Mouse (Mus musculus): ENCODE results near the gene Eif2ak4. TPM values are rescaled to one million over a fixed set of nuclear protein-coding genes. Genes with fewer than 3 reads are reported as not detected.

Eif2ak4 gene
- polyA plus RNA-seq, 1 experiment from 2014 or later, result 10.4 TPM

- H3K27ac ChIP-seq (ENCODE audit: low read depth, low read length), result no peak overlapping the region
- H3K9me3 ChIP-seq (ENCODE audit: control insufficient read depth, low read length), result no peaks in the 10 kb centered on the region
- H3K36me3 ChIP-seq (ENCODE audit: control insufficient read depth, insufficient read depth, low read length), result peaks cover 38% of the 10 kb centered on the region
- H3K27me3 ChIP-seq (ENCODE audit: control insufficient read depth, insufficient read depth, low read length), result no peaks in the 10 kb centered on the region
- no peak overlapping the region for H3K4me2 ChIP-seq (ENCODE audit: low read depth, low read length)
- no peak overlapping the region for H3K4me3 ChIP-seq (ENCODE audit: low read depth, low read length)
- no peak overlapping the region for H3K9ac ChIP-seq (replicated peaks; ENCODE audit: low read depth, low read length)
- no peak for ATAC-seq (ENCODE audit: low read depth)
- H3K4me1 ChIP-seq (ENCODE audit: control insufficient read depth, insufficient read depth, low read length), result no peaks in the 10 kb centered on the region
These were observed 79.9 kb downstream of the Eif2ak4 start for GRCm38 (mm10) chr2:118468354-118468753.

DNA sequence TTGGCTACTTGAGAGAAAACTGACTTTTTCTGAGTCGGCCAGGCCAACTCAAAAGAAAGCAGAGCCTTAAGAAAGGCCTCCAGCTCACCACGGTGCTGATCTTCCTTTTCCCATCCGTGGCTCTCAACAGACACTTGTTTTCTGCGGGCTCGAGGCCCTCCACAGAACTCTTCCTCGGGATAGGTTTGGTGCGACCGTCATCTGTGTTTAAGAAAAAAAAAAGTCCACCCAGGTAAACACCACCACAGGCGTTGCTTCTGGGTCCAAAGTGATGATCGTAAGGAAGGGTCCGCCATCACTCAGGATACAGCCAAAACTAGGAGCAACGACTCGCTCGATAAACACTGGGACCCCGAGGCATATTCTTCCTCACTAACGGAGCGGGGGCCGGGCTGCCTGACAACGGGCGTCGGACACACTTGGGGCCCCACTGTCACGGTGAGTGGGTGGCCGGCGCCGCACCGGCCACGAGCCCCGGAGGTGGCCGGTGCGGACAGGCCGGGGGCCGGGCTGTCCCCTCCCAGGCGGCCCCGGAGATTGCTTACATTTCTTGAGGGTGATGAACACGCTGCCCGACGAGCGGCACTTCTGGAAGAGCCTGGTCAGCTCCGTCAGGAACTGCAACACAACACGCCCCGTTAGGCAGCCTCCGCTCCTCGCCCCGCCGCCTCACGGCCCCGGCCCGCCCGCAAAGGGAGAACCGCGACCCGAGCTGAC, 90.6 kb downstream of the Eif2ak4 start:
- ATAC-seq (ENCODE audit: low read depth), result no peak; the same call in none of the 2 replicates
- no peaks in the 10 kb centered on the region for H3K9me3 ChIP-seq (ENCODE audit: control insufficient read depth, low read length)
- no peaks in the 10 kb centered on the region for H3K27me3 ChIP-seq (ENCODE audit: control insufficient read depth, insufficient read depth, low read length)
- peaks cover 11% of the 10 kb centered on the region for H3K4me1 ChIP-seq (ENCODE audit: control insufficient read depth, insufficient read depth, low read length)
- peak overlapping the region; percentile 91 for H3K4me3 ChIP-seq (ENCODE audit: low read depth, low read length)
- peaks cover 25% of the 10 kb centered on the region for H3K36me3 ChIP-seq (ENCODE audit: control insufficient read depth, insufficient read depth, low read length)
- H3K27ac ChIP-seq (ENCODE audit: low read depth, low read length), result peak overlapping the region; percentile 84
- peak overlapping the region; percentile 86 for H3K4me2 ChIP-seq (ENCODE audit: low read depth, low read length)
- H3K9ac ChIP-seq (replicated peaks; ENCODE audit: low read depth, low read length), result peak overlapping the region; percentile 81
- WGBS, result 4% methylated on average over 51 of the region's 52 CpGs

DNA sequence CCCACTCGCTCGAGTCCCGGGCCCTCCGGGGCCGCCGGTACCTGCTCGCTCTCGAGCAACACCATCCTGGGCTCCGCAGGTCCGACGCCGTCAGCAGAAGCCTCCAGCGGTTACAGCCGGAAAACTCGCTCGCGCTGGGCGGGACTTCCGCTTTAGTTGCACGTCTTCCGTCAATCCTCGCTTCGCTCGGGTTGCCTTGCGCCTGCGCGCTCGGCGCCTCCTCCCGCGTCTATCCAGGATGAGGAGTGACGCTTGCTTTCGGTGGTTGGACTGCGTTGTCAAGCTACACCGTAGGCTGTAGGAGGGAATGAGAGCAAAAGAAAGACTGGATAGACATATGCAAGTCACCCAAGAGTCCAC, 91.1 kb downstream of the Eif2ak4 start, which contains the start of gene Srp14:
TSS of gene Srp14 (minus strand) at position 162 of the 360 bp plus-strand sequence.
- peak within 1 kb of the TSS; percentile 86 for H3K4me2 ChIP-seq (ENCODE audit: low read depth, low read length)
- H3K4me1 ChIP-seq (ENCODE audit: control insufficient read depth, insufficient read depth, low read length), result peaks cover 11% of the 10 kb centered on the region
- H3K27ac ChIP-seq (ENCODE audit: low read depth, low read length), result peak within 1 kb of the TSS; percentile 84
- under 1% methylated on average over 35 of the region's 35 CpGs for WGBS
- H3K36me3 ChIP-seq (ENCODE audit: control insufficient read depth, insufficient read depth, low read length), result peaks cover 20% of the 10 kb centered on the region
- no peaks in the 10 kb centered on the region for H3K27me3 ChIP-seq (ENCODE audit: control insufficient read depth, insufficient read depth, low read length)
- H3K4me3 ChIP-seq (ENCODE audit: low read depth, low read length), result peak within 1 kb of the TSS; percentile 91
- no peaks in the 10 kb centered on the region for H3K9me3 ChIP-seq (ENCODE audit: control insufficient read depth, low read length)
- peak; percentile 99 for ATAC-seq (ENCODE audit: low read depth)
- H3K9ac ChIP-seq (replicated peaks; ENCODE audit: low read depth, low read length), result peak within 1 kb of the TSS; percentile 81

- peaks cover 7% of the 10 kb centered on the region for H3K36me3 ChIP-seq (ENCODE audit: control insufficient read depth, insufficient read depth, low read length)
- 91% methylated on average over 7 of the region's 7 CpGs for WGBS
- no peak for ATAC-seq (ENCODE audit: low read depth)
- H3K9ac ChIP-seq (replicated peaks; ENCODE audit: low read depth, low read length), result no peak overlapping the region
- H3K4me1 ChIP-seq (ENCODE audit: control insufficient read depth, insufficient read depth, low read length), result peaks cover 11% of the 10 kb centered on the region
- H3K9me3 ChIP-seq (ENCODE audit: control insufficient read depth, low read length), result no peaks in the 10 kb centered on the region
- H3K4me2 ChIP-seq (ENCODE audit: low read depth, low read length), result no peak overlapping the region
- no peaks in the 10 kb centered on the region for H3K27me3 ChIP-seq (ENCODE audit: control insufficient read depth, insufficient read depth, low read length)
- no peak overlapping the region for H3K4me3 ChIP-seq (ENCODE audit: low read depth, low read length)
- H3K27ac ChIP-seq (ENCODE audit: low read depth, low read length), result no peak overlapping the region
These were observed 92.5 kb downstream of the Eif2ak4 start for GRCm38 (mm10) chr2:118480886-118481285.

DNA sequence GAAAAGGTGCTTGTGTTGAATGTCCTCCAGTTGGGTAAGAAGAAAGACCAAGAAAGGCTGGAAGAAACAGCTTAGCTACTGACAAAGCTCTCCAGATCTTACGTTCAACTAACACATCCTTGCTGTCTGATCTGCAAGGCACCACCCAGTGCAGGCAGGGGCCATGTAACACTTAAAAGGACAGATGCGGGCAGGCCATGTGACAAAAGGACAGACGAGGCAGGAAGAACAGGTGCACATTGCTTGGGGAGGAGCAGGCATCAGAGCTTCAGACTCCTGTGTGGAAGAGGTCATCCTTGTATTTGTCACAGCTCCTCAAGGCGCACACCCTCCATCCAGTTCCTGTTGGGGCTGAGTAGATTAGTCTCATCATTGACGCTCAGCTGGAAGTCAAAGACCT, 94.6 kb downstream of the Eif2ak4 start:
- ATAC-seq (ENCODE audit: low read depth), result no peak
- Histone ChIP-seq H3K4me1 (ENCODE audit: control insufficient read depth, insufficient read depth, low read length) (peaks cover 10% of the 10 kb centered on the region), H3K27me3 (ENCODE audit: control insufficient read depth, insufficient read depth, low read length) (no peaks in the 10 kb centered on the region), H3K9me3 (ENCODE audit: control insufficient read depth, low read length) (no peaks in the 10 kb centered on the region), H3K36me3 (ENCODE audit: control insufficient read depth, insufficient read depth, low read length) (no peaks in the 10 kb centered on the region), H3K9ac (replicated peaks; ENCODE audit: low read depth, low read length) (no peak overlapping the region), H3K27ac (ENCODE audit: low read depth, low read length) (no peak overlapping the region), H3K4me2 (ENCODE audit: low read depth, low read length) (no peak overlapping the region), H3K4me3 (ENCODE audit: low read depth, low read length) (no peak overlapping the region)
- 85% methylated on average over 5 of the region's 5 CpGs for WGBS

GRCm38 (mm10) chr2:118484386-118484898, 96.0 kb downstream of the Eif2ak4 start:
- no peak overlapping the region for H3K4me3 ChIP-seq (ENCODE audit: low read depth, low read length)
- 86% methylated on average over 9 of the region's 9 CpGs for WGBS
- H3K27ac ChIP-seq (ENCODE audit: low read depth, low read length), result no peak overlapping the region
- no peak overlapping the region for H3K4me2 ChIP-seq (ENCODE audit: low read depth, low read length)
- no peaks in the 10 kb centered on the region for H3K27me3 ChIP-seq (ENCODE audit: control insufficient read depth, insufficient read depth, low read length)
- H3K36me3 ChIP-seq (ENCODE audit: control insufficient read depth, insufficient read depth, low read length), result no peaks in the 10 kb centered on the region
- no peaks in the 10 kb centered on the region for H3K9me3 ChIP-seq (ENCODE audit: control insufficient read depth, low read length)
- ATAC-seq (ENCODE audit: low read depth), result no peak
- H3K4me1 ChIP-seq (ENCODE audit: control insufficient read depth, insufficient read depth, low read length), result no peaks in the 10 kb centered on the region
- no peak overlapping the region for H3K9ac ChIP-seq (replicated peaks; ENCODE audit: low read depth, low read length)

DNA sequence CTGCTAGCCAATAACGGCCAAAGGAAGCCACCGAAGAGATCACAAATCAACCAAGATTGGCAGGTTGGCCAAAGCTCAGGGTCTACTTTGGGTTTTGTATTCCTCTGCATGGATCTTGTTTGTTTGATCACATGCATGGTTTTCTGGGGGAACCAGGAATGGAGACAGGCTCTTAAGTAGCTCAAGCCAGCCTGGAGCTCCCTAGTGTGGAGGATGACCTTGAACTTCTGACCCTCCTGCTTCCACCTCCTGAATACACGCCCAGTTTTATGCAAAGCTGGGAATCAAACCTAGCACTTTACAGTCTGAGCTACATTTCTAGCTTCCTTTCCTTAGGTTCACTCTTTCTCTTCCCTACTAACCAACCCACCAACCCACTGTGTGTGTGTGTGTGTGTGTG, 97.0 kb downstream of the Eif2ak4 start:
- H3K36me3 ChIP-seq (ENCODE audit: control insufficient read depth, insufficient read depth, low read length), result no peaks in the 10 kb centered on the region
- no peak for ATAC-seq (ENCODE audit: low read depth)
- no peak overlapping the region for H3K27ac ChIP-seq (ENCODE audit: low read depth, low read length)
- no peak overlapping the region for H3K9ac ChIP-seq (replicated peaks; ENCODE audit: low read depth, low read length)
- 84% methylated on average over 3 of the region's 3 CpGs for WGBS
- no peak overlapping the region for H3K4me2 ChIP-seq (ENCODE audit: low read depth, low read length)
- H3K4me1 ChIP-seq (ENCODE audit: control insufficient read depth, insufficient read depth, low read length), result no peaks in the 10 kb centered on the region
- no peaks in the 10 kb centered on the region for H3K9me3 ChIP-seq (ENCODE audit: control insufficient read depth, low read length)
- H3K27me3 ChIP-seq (ENCODE audit: control insufficient read depth, insufficient read depth, low read length), result no peaks in the 10 kb centered on the region
- no peak overlapping the region for H3K4me3 ChIP-seq (ENCODE audit: low read depth, low read length)

DNA sequence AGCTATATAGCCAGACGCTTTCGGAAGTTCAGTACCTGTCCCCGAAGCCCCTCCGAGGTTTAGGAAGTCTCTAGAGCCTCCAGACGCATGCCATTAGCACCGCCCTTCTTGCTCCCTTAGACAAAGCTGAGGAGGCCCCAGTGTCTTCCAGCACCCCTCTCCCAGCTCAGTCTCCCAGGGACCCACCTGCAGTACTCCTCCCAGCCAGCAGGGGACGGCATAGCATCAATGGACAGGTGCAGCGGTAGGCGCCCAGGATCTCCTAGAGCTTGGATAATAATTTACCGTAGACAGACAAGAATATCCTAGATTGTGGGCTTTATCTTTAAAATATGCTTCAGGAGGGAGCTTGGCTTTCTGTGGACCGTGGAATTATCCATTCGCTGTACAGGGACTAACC, 98.5 kb downstream of the Eif2ak4 start:
- Histone ChIP-seq H3K4me3 (ENCODE audit: low read depth, low read length) (no peak overlapping the region), H3K9me3 (ENCODE audit: control insufficient read depth, low read length) (no peaks in the 10 kb centered on the region), H3K4me1 (ENCODE audit: control insufficient read depth, insufficient read depth, low read length) (no peaks in the 10 kb centered on the region), H3K27me3 (ENCODE audit: control insufficient read depth, insufficient read depth, low read length) (no peaks in the 10 kb centered on the region), H3K27ac (ENCODE audit: low read depth, low read length) (no peak overlapping the region), H3K4me2 (ENCODE audit: low read depth, low read length) (no peak overlapping the region), H3K9ac (replicated peaks; ENCODE audit: low read depth, low read length) (no peak overlapping the region), H3K36me3 (ENCODE audit: control insufficient read depth, insufficient read depth, low read length) (no peaks in the 10 kb centered on the region)
- WGBS, result 17% methylated on average over 12 of the region's 12 CpGs
- ATAC-seq (ENCODE audit: low read depth), result peak; percentile 54; the same call in 1 of the 2 replicates

GRCm38 (mm10) chr2:118487806-118488205, 99.4 kb downstream of the Eif2ak4 start:
- 68% methylated on average over 3 of the region's 3 CpGs for WGBS
- no peaks in the 10 kb centered on the region for H3K4me1 ChIP-seq (ENCODE audit: control insufficient read depth, insufficient read depth, low read length)
- no peak for ATAC-seq (ENCODE audit: low read depth)

More at GRCm38 (mm10) chr2:118487806-118488205, 99.4 kb downstream of the Eif2ak4 start:
- H3K27ac ChIP-seq (ENCODE audit: low read depth, low read length), result no peak overlapping the region
- H3K9me3 ChIP-seq (ENCODE audit: control insufficient read depth, low read length), result no peaks in the 10 kb centered on the region
- H3K4me2 ChIP-seq (ENCODE audit: low read depth, low read length), result no peak overlapping the region
- no peak overlapping the region for H3K9ac ChIP-seq (replicated peaks; ENCODE audit: low read depth, low read length)
- no peaks in the 10 kb centered on the region for H3K27me3 ChIP-seq (ENCODE audit: control insufficient read depth, insufficient read depth, low read length)
- no peaks in the 10 kb centered on the region for H3K36me3 ChIP-seq (ENCODE audit: control insufficient read depth, insufficient read depth, low read length)
- no peak overlapping the region for H3K4me3 ChIP-seq (ENCODE audit: low read depth, low read length)
